Mouse (Mus musculus): ENCODE results near the gene Pprc1.

The Pprc1 gene

DNA sequence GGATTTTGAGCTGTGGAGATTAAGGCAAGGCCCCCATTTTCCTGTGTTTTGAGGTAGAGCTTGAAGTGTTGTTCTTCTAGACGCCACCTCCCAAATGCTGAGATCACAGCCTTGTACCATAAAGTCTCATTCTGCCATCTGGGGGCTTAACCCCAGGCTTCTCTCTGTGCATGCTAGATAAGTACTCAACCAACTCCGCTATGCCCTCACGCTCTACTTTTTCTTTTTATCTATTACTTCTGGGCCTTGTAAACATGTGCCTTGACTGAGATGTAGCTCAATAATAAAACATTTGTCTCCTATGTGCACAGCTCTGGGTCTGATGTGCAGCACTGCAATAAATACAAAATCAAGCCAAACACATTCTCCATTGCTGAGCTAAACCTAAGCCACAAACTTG, 74.8 kb downstream of the Pprc1 start:
- no peak for DNase-seq (ENCODE audit: low spot score)

DNA sequence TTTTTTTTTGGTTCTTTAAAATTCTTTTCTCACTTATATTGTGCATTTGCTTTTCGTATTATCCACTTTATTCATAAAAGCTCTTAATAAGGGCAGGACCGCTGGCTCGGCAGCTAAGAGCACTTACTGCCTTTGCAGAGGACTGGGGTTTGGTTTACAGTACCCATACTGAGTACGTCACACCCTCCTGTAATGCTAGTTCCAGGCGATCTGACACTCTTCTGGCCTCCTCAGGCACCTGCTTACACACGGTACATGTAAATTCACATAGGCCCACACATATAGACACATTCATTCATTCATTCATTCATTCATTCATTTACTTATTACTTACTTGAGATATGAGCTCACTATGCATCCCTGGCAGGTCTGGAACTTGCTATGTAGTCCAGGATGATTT, 76.2 kb downstream of the Pprc1 start:
- no peak for DNase-seq (ENCODE audit: low spot score)
